Mouse (Mus musculus) liver, embryonic 14.5 days (tissue): ENCODE measurements around the gene Rbm38.

ENCODE experiments used
- CTCF ChIP-seq: IDR thresholded peaks from 2 replicates; pipeline ENCODE4 v1.5.1; 2016; ENCODE audit warnings: antibody characterized with exemption, low read depth, control low read depth
- EP300 ChIP-seq: IDR thresholded peaks from 2 replicates; pipeline ENCODE4 v1.6.1; 2016; ENCODE audit warnings: antibody characterized with exemption, low read depth

DNA sequence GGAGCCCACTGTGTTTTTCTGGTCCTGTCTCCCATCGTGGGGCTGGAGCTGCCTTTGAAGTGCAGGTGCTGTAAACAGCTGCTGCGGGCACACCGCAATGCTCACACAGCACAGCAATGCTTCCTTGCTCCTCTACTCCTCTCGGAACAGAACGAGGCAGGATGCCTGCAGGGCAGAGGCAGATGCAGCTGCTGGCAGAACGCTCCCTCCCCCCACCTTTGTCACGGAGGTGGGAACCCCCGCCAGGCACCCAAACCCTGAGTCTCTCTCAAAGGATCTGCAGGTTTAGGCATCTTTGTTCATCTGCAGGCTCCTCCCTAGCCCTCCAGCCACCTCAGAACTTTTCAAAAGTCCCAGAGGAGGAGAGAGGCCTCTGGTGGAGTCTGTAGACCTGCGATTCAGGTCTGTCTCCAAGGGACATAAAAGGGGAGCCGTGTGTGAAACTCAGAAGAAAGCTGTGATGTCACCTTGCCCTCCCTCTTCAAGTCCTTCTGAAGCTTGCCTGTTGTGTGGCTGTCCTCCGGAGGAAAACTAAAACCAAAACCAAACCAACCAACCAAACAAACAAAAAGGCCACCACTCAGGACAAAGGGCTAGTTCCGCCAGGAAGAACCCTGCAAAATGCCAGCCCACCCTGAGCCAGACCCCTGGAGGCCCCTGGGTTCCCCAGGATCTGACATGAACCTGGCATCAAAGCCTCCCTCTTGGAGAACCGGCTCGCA, 42.7 kb upstream of the Rbm38 start, which contains the start of gene Spo11:
- no peak for TF ChIP-seq CTCF
- no peak for TF ChIP-seq EP300
